Mouse (Mus musculus): Measurements from ENCODE around the gene Mtmr14. TPM values are rescaled to one million over a fixed set of nuclear protein-coding genes. Genes with fewer than 3 reads are reported as not detected.

Gene Mtmr14
- 12.6 TPM for polyA plus RNA-seq (2014; fragmentation: Illumina TruSeq; extraction: RNeasy Lipid Tissue Mini Kit (QIAGEN cat#74804); ENCODE audit: low replicate concordance)

DNA sequence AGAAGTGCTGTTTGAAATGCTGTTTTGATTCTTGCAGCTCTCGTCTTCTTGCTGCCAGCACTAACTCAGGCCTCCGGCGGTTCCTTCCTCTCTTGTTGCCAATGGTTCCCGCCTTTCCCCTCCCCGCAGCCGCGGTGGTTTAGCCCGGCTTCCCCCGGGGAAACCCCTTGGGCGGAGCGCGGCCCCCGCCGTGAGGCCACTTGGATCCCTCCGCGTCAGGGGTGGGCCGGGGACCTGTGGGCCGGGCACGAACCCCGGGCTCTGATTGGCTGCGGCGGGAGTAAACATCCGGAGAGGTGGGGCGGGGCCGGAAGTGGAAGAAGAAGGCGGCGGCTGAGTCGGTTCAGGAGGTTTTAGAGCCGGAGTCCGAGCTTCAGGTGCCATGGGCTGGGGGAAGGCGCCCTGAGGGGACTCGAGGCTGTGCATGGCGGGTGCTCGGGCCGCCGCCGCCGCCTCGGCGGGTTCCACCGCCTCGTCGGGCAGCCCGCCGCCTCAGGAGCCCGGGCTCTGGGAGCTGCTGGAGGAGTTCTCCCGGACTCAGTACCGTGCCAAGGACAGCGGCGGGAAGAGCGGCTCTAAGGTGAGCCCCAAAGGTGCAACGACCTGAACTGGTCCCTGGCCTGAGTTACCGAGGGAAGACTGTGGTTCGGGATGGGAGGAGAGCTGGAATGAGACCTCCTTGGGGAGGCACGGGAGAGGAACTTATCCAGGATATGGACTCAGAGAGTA lies at the start of gene Mtmr14:
Mtmr14 (plus strand) TSS at position 302 of the 729 bp plus-strand sequence.

DNA sequence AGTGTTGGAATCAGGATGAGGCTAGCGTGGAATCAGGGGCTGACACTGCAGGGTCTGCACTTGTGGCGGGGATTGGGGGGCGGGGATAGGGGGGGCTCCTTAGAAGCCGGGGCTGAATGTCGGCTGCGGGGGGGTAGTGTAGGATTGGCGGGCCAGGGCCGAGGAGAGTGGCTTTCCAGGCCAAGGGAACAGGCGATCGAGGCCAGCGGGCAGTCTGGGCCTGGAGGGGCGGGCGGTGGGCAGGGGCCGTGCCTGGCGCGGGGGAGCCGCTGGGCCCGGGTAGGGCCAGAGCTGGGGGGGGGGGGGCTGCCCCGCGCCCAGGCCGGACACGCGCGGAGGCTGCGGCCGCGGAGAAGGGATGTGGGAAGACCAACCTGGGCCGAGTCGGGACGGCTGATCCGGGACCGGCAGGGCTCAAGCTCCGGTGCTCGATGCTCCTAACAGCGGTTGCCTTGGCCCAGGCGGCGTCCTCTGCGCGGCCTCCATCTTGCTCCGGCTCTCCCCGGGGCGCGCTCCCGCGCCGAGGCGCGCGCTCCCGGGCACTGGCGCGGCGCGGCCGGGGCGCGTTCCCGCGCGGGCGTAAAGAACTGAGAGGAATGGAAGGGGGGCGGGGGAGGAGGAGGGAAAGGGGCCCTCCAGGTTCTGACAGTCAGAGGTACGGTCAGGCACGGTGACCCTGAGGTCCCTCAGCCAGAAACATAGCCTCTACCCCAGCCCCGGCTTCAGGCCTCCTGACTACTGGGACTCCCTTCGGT lies 42.6 kb upstream of the Mtmr14 start, which contains the start of gene Lhfpl4:
Lhfpl4 (minus strand) TSS at position 544 of the 755 bp plus-strand sequence.

DNA sequence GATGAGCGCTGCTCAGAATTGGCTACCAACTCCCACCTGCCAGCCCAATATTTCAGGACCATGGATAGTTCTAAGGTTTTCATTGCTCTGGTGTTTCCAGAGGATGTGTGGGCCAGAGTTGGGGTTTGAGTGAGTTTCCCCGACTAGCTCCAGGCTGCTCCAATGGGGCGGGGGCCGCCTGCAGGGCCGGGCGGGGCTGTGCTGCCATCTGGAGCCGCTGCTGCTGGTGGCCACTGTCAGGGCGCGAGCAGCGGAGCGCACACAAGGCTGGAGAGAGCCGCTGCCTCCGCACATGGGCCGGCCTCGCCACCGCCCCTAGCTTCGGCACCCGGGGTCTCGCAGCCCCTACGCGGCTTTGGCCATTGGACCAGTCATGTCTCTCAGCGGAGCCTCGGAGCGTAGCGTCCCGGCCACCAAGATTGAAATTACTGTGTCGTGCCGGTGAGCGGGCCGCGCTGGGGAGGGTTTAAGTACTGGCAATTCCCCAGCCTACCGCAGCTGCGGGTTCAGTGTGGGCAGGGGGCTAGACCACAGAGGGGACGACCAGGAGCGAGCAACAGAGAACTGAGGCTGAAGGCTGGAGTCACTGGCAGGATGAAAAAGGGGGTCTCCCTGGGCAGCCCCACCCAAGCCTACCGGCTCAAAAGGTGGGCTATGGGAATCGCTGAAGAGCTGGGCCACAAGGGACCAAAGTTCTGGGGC lies 44.6 kb downstream of the Mtmr14 start, which contains the start of gene Cpne9:
Cpne9 (plus strand) TSS at position 207 of the 702 bp plus-strand sequence.

DNA sequence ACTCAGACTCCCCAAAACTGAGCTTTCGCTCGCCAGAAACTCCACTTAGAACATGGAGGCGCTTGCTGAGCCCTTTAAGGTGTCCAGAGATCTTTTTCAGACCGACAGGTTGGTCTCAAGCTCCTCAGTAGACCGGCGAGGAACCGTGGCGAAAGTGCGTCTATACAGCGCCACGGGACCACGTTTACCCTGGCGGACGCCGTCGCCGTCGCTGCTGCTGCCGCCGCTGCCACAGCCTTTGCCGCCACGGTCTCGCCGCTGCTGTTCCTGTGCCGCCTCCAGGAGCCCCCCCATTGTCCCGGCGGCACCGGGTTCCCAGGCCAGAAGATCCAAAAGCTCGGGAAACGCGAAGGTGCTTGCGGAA lies 69.3 kb downstream of the Mtmr14 start, which contains the start of gene Brpf1:
Brpf1 (plus strand) TSS at position 152 of the 364 bp plus-strand sequence.

DNA sequence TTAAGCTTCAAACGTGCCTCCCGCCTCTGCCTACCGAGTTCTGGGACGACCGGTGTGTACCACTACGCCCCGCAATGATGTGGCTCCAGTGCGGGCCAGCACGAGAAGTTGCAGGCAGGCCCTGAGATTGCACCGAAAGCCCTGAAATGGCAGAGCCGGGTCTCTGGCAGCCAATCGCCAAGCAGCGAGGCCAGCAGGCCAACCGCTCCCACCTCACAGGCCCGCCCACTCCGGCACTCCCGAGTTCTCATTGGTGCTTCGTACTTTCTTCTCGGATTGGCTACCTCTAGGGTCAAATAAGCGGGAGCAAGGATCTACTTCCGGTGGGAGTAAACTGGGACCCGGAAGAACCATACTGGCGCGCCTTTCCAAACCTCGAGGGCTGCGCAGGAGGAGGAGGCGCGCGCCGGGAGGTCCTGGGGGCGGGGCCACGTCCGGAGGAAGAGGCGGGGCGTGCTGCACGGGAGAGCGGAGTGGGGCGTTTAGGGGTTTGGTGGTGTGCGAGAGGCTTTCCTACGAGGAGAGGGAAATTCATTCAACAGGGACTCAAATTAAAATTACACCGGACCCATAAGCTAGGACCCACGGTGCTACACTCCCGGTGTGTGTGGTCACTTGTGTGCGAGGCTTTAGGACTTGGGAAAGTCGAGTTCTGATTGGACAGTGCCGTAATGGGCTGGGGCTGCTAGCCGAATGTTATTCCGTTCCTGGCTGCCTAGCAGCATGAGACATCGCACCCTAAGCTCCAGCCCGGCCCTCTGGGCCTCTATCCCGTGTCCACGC lies 89.1 kb downstream of the Mtmr14 start, which contains the start of gene Ogg1:
Ogg1 (plus strand) TSS at position 440 of the 783 bp plus-strand sequence.

Other genes with a start within 250 kb of the Mtmr14 start
- 104 TPM for gene Thumpd3, start 191.6 kb upstream of the Mtmr14 start, polyA plus RNA-seq (2014; fragmentation: Illumina TruSeq; extraction: RNeasy Lipid Tissue Mini Kit (QIAGEN cat#74804); ENCODE audit: low replicate concordance)
- 76.9 TPM for gene Setd5, start 160.5 kb upstream of the Mtmr14 start, polyA plus RNA-seq (2014; fragmentation: Illumina TruSeq; extraction: RNeasy Lipid Tissue Mini Kit (QIAGEN cat#74804); ENCODE audit: low replicate concordance)
- gene Lhfpl4, start 42.5 kb upstream of the Mtmr14 start, polyA plus RNA-seq (2014; fragmentation: Illumina TruSeq; extraction: RNeasy Lipid Tissue Mini Kit (QIAGEN cat#74804); ENCODE audit: low replicate concordance) = not detected
- gene Cpne9, start 44.5 kb downstream of the Mtmr14 start, polyA plus RNA-seq (2014; fragmentation: Illumina TruSeq; extraction: RNeasy Lipid Tissue Mini Kit (QIAGEN cat#74804); ENCODE audit: low replicate concordance) = not detected
- gene Brpf1, start 69.3 kb downstream of the Mtmr14 start, polyA plus RNA-seq (2014; fragmentation: Illumina TruSeq; extraction: RNeasy Lipid Tissue Mini Kit (QIAGEN cat#74804); ENCODE audit: low replicate concordance) = 3.4 TPM
- 2.3 TPM for gene Ogg1, start 89.1 kb downstream of the Mtmr14 start, polyA plus RNA-seq (2014; fragmentation: Illumina TruSeq; extraction: RNeasy Lipid Tissue Mini Kit (QIAGEN cat#74804); ENCODE audit: low replicate concordance)
- 6.7 TPM for gene Camk1, start 106.1 kb downstream of the Mtmr14 start, polyA plus RNA-seq (2014; fragmentation: Illumina TruSeq; extraction: RNeasy Lipid Tissue Mini Kit (QIAGEN cat#74804); ENCODE audit: low replicate concordance)
- gene Tada3, start 140.0 kb downstream of the Mtmr14 start, polyA plus RNA-seq (2014; fragmentation: Illumina TruSeq; extraction: RNeasy Lipid Tissue Mini Kit (QIAGEN cat#74804); ENCODE audit: low replicate concordance) = 1.6 TPM
- gene Arpc4, start 140.3 kb downstream of the Mtmr14 start, polyA plus RNA-seq (2014; fragmentation: Illumina TruSeq; extraction: RNeasy Lipid Tissue Mini Kit (QIAGEN cat#74804); ENCODE audit: low replicate concordance) = 89.9 TPM
- 1.5 TPM for gene Ttll3, start 151.4 kb downstream of the Mtmr14 start, polyA plus RNA-seq (2014; fragmentation: Illumina TruSeq; extraction: RNeasy Lipid Tissue Mini Kit (QIAGEN cat#74804); ENCODE audit: low replicate concordance)
- not detected for gene Rpusd3, start 181.5 kb downstream of the Mtmr14 start, polyA plus RNA-seq (2014; fragmentation: Illumina TruSeq; extraction: RNeasy Lipid Tissue Mini Kit (QIAGEN cat#74804); ENCODE audit: low replicate concordance)
- gene Cidec, start 197.9 kb downstream of the Mtmr14 start, polyA plus RNA-seq (2014; fragmentation: Illumina TruSeq; extraction: RNeasy Lipid Tissue Mini Kit (QIAGEN cat#74804); ENCODE audit: low replicate concordance) = 2.0 TPM
- 12.1 TPM for gene Jagn1, start 204.7 kb downstream of the Mtmr14 start, polyA plus RNA-seq (2014; fragmentation: Illumina TruSeq; extraction: RNeasy Lipid Tissue Mini Kit (QIAGEN cat#74804); ENCODE audit: low replicate concordance)
- gene Il17re, start 220.6 kb downstream of the Mtmr14 start, polyA plus RNA-seq (2014; fragmentation: Illumina TruSeq; extraction: RNeasy Lipid Tissue Mini Kit (QIAGEN cat#74804); ENCODE audit: low replicate concordance) = 0.56 TPM
- 2.8 TPM for gene Il17rc, start 233.6 kb downstream of the Mtmr14 start, polyA plus RNA-seq (2014; fragmentation: Illumina TruSeq; extraction: RNeasy Lipid Tissue Mini Kit (QIAGEN cat#74804); ENCODE audit: low replicate concordance)
- gene Creld1, start 245.5 kb downstream of the Mtmr14 start, polyA plus RNA-seq (2014; fragmentation: Illumina TruSeq; extraction: RNeasy Lipid Tissue Mini Kit (QIAGEN cat#74804); ENCODE audit: low replicate concordance) = not detected